Mouse (Mus musculus) macrophage (primary cell): ENCODE results near the gene Gli3. TPM values are rescaled to one million over a fixed set of nuclear protein-coding genes. Genes with fewer than 3 reads are reported as not detected.

ENCODE experiments used
- H3K27ac ChIP-seq: fragments of 350-480 bp; formaldehyde crosslinking; 2 replicates; pipeline ENCODE4 v1.9.0; 2021
- H3K36me3 ChIP-seq: fragments of 350-480 bp; formaldehyde crosslinking; 2 replicates; pipeline ENCODE4 v1.9.0; 2021; ENCODE audit errors: inconsistent target
- H3K4me3 ChIP-seq: fragments of 350-480 bp; formaldehyde crosslinking; 2 replicates; pipeline ENCODE4 v1.9.0; 2021; ENCODE audit errors: inconsistent target
- H3K79me2 ChIP-seq: fragments of 350-480 bp; formaldehyde crosslinking; 2 replicates; pipeline ENCODE4 v1.9.0; 2021; ENCODE audit errors: inconsistent target
- WGBS: methylation state at CpG from one replicate; pipeline ENCODE4 v1.1.7; 2026; ENCODE audit warnings: inconsistent platforms; ENCODE audit not compliant: missing documents; 5-methylcytosine and 5-hydroxymethylcytosine counted together
- polyA plus RNA-seq: library from polyadenylated mRNA; stranded (reverse); fragments of 250-400 nt; gene quantifications from 3 replicates; pipeline ENCODE4 v1.2.4, GENCODE M21; 2018; ENCODE audit warnings: inconsistent platforms

Gene Gli3
- polyA plus RNA-seq, 1 experiment from 2014 or later, result not detected

DNA sequence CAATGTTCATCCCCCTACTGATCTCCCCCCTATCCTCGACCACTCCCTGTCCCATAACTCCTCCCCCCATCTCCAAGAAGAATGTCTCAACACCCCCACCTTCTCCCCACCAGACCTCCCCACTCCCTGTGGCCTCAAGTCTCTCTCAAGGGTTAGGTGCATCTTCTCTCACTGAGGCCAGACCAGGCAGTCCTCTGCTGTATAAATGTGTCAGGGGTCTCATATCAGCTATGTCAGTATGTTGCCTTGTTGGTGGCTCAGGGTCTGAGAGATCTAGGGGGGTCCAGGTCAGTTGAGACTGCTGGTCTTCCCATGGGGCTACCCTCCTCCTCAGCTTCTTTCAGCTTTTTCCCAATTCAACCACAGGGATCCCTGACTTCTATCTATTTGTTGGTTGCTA lies 220.0 kb downstream of the Gli3 start:
- H3K79me2 ChIP-seq, result no peaks in the 10 kb centered on the region
- 38% methylated on average over 1 of the region's 1 CpGs for WGBS
- no peak overlapping the region for H3K4me3 ChIP-seq
- no peaks in the 10 kb centered on the region for H3K36me3 ChIP-seq
- H3K27ac ChIP-seq, result no peak overlapping the region

DNA sequence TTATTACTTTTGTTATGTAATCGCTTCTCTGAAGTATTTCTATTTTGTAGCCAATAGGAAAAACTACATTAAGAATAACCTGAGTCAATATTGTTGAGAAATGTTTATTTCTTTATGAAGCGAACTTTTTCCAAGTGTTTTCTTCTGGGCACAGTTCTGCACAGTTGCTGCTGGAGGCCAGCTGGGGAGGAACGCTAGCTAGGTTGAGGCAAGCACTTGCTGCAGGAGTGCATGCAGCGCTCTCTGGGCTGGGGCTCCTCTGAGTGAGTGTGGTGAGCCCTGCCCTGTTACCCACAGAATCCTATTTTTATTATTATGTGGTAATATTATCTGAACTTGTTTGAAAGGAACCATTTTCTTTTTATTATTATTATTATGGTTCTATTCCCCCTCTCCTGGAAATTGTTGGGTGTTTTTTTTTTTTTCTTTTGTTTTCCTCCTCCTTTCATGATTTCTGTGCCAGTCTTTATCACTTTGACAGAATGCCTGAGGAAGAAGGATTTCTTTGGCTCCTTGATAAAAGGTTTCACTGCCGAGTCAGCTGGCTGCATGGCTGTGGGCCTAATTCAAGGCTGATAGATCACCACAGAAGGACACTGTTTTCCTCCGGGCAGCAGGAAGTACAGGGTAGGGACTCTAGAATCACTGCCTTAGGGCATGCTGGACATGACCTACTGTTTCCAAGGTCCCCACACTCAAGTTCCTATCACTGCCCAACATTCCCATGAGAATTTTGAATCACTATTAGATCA lies 225.2 kb downstream of the Gli3 start:
- H3K79me2 ChIP-seq, result no peaks in the 10 kb centered on the region
- no peaks in the 10 kb centered on the region for H3K36me3 ChIP-seq
- 91% methylated on average over 6 of the region's 6 CpGs for WGBS
- no peak overlapping the region for H3K4me3 ChIP-seq
- no peak overlapping the region for H3K27ac ChIP-seq

DNA sequence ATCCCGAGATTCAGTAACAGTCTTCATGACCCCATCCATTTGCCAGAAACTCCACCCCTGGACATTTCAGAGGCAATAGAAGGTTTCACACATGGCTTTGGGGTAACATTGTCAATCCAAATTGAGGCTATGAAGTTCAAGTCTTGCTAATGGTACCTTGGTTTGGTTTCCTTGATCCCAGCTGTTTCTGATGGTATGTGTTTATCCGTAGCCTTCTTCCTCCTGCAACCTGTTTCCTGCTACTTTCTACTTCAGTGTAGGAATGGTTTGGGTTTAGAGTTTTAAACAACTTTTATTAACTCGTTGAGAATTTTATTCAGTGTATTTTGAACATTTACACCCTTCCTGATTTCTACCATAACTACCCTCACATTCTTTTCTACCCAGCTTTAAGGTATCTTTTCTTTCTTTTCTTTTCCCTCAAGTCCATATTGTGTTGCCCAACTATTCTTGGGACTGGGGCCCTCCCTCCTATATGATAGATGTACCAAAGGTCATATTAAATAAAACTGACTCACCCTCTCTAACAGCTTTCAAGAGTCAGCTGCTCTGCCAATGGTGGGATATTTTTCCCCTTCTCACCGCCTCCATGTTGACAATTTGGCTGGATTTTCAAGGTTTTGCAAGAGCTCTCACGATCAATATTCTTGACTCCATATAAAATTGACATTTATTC lies 225.9 kb downstream of the Gli3 start:
- Histone ChIP-seq H3K27ac (no peak overlapping the region), H3K4me3 (no peak overlapping the region), H3K36me3 (no peaks in the 10 kb centered on the region), H3K79me2 (no peaks in the 10 kb centered on the region)
- WGBS, result 81% methylated on average over 5 of the region's 5 CpGs

DNA sequence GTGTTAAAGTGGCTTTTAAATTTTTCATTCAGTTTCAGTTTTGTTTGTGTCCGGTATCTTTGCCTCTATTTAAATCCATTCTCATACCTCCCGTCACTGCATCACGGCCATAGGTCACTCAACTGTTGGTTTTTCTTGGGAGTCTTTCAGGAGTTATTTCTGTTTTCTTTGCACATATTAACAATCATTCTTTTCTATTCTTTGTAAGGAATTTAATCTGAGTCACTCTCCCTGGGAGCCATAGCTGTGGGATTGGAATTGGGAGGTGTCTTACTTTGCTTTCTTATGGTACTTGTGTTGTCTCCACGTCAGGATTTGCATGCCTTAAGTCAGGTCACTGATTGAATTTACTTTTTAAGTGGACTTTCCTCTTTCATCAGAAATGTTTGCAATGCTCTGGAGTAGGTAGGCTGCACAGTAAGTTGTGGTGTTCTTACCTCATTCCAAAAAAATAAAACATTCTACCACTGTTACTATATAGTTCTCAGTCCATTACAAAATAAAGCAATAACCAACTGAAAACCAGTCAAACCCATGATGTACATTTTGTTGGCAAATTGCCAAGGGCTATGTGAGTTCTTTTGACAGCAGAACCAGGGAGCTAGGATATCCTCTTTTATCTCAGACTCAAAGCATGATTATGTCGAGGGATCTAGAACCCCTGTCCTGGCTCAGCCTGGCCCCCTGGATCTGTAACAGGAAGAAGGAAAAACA lies 228.9 kb downstream of the Gli3 start:
- 73% methylated on average over 5 of the region's 5 CpGs for WGBS
- H3K79me2 ChIP-seq, result no peaks in the 10 kb centered on the region
- no peaks in the 10 kb centered on the region for H3K36me3 ChIP-seq
- no peak overlapping the region for H3K27ac ChIP-seq
- no peak overlapping the region for H3K4me3 ChIP-seq

DNA sequence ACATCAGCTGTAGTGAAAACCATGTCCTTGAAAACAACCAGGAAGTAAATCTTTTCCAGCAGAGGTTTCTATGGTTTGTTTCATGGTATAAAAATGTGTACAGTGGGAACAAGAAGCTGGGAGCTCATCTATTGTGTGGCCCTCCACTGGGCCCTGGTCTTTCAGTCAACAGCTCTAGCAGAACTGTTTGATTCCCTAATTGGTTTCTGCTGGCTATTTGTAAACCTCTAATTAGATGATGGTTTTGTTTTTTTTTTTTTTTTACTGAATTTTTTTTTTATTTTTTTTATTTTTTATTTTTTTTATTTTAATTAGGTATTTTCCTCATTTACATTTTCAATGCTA lies 229.4 kb downstream of the Gli3 start:
- Histone ChIP-seq H3K27ac (no peak overlapping the region), H3K4me3 (no peak overlapping the region), H3K79me2 (no peaks in the 10 kb centered on the region), H3K36me3 (no peaks in the 10 kb centered on the region)

DNA sequence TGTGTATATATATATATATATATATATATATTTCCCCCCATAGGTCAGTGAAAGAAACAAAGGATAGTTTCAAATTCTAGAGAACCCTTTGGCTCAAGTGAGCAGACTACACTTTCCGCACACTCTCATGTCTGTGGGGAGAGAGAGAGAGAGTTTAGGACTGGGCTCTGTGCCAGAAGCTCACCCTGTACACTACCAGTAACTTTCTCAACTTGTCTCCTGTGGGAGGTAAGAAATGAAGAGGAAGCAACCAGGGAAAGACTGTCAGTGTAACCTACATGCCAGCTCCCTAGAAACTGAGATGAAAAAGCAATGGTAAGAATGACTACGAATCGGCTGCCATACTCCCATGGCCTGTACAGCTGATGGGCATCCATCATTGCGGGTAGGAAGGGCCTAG lies 235.2 kb downstream of the Gli3 start:
- WGBS, result 90% methylated on average over 4 of the region's 4 CpGs

DNA sequence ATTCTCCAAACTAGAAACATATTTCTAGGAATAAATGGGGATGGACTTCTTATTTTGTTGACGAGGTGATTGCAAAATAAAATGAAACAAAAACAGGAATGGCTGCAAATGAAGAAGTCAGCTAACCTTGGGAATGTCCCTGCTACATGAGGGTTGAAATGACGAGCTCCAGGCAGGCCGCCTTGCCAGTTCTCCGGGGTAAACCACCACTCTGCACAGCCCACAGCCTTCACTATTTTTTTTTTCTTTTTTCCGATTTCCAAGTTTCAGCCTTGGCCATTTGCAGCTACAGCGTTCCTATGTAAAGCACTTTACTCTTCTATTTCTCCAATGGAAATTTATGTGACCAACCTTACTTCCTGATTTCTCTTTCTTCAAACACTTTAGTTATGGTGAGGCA lies 236.1 kb downstream of the Gli3 start:
- no peak overlapping the region for H3K4me3 ChIP-seq
- no peaks in the 10 kb centered on the region for H3K79me2 ChIP-seq
- H3K36me3 ChIP-seq, result no peaks in the 10 kb centered on the region
- no peak overlapping the region for H3K27ac ChIP-seq
- WGBS, result 96% methylated on average over 5 of the region's 6 CpGs

More for the DNA sequence above, 235.2 kb downstream of the Gli3 start:
- Histone ChIP-seq H3K27ac (no peak overlapping the region), H3K36me3 (no peaks in the 10 kb centered on the region), H3K79me2 (no peaks in the 10 kb centered on the region), H3K4me3 (no peak overlapping the region)

DNA sequence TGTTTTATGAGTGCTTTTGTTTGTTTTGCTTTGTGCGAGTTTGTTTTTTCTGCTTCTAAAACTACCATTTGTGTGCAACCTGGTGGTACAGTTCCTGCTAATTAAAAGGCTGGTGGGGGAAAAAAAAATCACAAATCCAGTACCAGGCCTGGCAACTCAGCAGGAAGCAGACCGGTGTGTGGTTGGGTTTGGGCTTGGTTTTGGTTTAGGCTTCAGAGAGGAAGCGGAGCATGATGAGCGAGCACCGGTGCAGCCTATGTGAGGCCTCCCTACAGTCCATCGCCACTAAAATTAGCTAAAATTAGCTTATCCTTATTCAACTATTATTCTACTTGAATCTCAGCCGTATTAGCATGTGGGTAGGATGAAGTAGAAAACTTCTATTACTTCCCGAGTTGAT lies 241.6 kb downstream of the Gli3 start:
- Histone ChIP-seq H3K79me2 (no peaks in the 10 kb centered on the region), H3K27ac (no peak overlapping the region), H3K4me3 (no peak overlapping the region), H3K36me3 (no peaks in the 10 kb centered on the region)
- 50% methylated on average over 8 of the region's 8 CpGs for WGBS

DNA sequence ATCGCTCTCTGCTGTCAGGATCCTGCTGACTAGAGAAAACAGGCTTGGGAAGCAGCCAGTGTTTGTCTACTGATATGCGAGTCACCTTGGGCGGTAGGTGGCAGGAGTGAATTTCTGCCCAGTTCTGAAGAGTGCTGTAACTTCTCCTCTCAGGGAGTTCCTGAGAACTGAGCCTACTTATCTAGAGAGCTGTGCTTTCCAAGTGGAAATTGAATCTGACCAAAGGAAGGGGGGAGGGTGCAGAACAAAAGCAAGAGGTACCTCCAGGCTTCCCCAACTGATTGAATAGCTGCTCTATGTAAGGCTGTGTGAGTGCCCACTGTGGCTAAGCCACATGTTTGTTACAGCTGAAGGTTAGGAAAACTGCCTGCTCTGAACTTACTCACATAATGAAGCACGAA lies 244.4 kb downstream of the Gli3 start:
- WGBS, result 90% methylated on average over 4 of the region's 4 CpGs
- Histone ChIP-seq H3K79me2 (no peaks in the 10 kb centered on the region), H3K4me3 (no peak overlapping the region), H3K27ac (no peak overlapping the region), H3K36me3 (no peaks in the 10 kb centered on the region)

DNA sequence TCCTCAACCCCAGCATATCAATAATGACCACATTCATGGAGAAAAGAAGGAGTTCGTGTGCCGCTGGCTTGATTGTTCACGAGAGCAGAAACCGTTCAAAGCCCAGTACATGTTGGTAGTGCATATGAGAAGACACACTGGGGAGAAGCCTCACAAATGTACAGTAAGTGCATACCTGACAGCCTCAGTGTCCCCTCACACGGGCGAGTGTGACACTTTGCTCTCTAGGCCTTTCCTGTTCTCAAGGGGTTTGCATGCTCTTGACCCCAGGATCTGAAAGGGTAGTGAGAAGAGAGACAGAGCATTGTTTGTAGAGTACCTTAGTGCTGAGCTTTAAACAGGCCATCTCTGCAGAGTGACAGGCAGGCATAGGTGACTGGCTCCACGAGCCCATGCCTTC lies 250.5 kb downstream of the Gli3 start:
- no peaks in the 10 kb centered on the region for H3K36me3 ChIP-seq
- no peak overlapping the region for H3K27ac ChIP-seq
- WGBS, result 88% methylated on average over 7 of the region's 7 CpGs
- no peaks in the 10 kb centered on the region for H3K79me2 ChIP-seq
- H3K4me3 ChIP-seq, result no peak overlapping the region

DNA sequence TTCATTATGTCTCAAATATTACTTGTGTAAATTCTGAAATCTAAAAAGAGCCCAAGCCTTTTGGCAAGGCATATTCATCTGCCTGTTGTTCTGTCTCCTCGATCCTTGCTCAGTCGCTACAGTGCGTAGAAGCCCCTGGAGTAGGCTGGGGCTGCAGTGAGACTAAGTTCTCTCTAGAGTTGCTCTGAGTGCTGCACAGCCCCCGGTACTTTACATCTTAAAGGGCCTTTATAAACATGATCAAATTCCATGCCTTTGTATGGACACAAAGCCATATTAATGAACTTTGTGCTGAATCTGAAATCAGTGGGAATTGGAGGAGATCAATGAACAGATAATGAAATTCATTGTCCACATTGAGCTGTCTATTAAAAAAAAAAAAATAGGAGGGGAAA lies 251.3 kb downstream of the Gli3 start:
- Histone ChIP-seq H3K79me2 (no peaks in the 10 kb centered on the region), H3K4me3 (no peak overlapping the region), H3K36me3 (no peaks in the 10 kb centered on the region), H3K27ac (no peak overlapping the region)
- 89% methylated on average over 4 of the region's 4 CpGs for WGBS

DNA sequence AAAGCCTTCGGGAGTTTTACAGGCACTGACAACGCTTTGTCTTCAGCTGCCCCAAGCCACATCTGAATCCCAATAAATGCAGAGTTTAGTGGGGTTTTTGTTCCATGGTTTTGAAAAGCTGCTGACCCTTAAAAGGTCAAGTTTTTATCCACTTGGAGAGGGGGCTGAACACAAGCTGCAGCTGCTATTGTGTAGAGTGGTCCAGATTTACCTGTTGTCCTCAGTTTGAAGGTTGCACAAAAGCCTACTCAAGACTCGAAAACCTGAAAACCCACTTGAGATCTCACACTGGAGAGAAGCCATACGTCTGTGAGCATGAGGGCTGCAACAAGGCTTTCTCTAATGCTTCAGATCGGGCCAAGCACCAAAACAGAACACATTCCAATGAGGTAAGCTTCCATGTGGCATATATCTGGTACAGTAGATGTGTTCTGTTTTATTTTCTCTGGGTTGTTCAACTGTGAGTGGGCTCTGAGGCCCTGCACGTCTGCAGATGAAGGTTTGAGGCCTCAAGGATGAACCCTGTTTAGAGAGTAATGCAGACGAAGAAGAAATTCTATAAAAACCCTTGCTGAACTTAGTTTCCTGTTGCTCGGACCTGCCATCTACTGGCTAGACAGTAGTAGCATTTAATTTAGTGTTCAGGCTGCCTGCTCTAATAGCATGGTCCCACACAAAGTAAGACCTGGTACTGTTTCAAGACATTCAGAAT lies 251.8 kb downstream of the Gli3 start:
- WGBS, result 73% methylated on average over 8 of the region's 8 CpGs
- H3K4me3 ChIP-seq, result no peak overlapping the region
- H3K27ac ChIP-seq, result no peak overlapping the region
- H3K79me2 ChIP-seq, result no peaks in the 10 kb centered on the region
- no peaks in the 10 kb centered on the region for H3K36me3 ChIP-seq

DNA sequence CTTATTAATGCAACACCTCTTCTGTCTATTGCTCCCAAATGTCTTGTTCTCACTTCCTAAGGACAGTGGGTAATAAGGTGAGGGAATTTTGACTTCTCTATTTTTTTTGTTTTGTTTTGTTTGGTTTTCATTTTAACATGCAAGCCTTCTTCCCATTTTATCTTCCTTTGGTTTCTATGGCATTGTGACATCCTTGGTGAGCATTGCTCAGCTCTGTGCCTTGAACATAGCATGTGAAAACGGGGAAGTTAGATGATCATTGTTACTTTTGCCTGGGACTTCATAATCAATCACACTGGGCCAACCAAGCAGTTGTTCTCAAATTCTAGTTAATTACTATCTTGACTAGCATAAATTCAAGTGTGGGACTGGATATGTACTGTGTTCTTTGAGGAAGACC lies 258.4 kb downstream of the Gli3 start:
- Histone ChIP-seq H3K36me3 (no peaks in the 10 kb centered on the region), H3K4me3 (no peak overlapping the region), H3K27ac (no peak overlapping the region), H3K79me2 (no peaks in the 10 kb centered on the region)
- WGBS, result 38% methylated on average over 1 of the region's 1 CpGs

DNA sequence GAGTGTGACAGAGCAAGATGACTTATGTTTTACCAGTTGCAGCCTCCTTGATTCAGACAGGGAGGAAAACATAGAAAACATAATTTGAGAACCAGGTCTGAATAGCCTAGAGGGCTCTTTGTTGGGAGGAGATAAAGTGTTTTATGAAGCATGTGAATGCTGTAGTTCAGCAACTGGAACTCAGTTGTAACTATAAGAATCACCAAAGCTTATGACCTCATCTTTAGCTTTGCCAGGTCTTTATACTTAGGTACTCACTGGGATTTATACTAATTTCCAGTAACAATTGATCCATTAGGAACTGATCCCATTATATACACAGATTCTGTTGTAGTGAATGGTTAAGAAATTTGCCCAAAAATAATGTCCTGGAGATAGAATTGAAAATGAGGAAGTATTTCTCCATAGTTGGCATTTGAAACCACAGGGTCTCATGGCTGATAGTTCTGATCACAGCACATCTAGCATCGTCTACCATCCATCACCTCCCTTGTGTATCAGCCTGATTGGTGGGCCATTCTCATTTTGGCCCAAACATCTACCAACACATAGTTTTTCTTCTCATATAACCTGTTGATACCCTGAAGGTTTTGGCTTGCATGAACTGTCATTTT lies 259.8 kb downstream of the Gli3 start:
- Histone ChIP-seq H3K36me3 (no peaks in the 10 kb centered on the region), H3K4me3 (no peak overlapping the region), H3K27ac (no peak overlapping the region), H3K79me2 (no peaks in the 10 kb centered on the region)
- 10% methylated on average over 1 of the region's 1 CpGs for WGBS
